Mouse (Mus musculus) urinary bladder, postnatal 36 days (tissue): ENCODE data around the gene Morf4l2.
"Not testable (repeated sequence)": the region's sequence is repeated elsewhere in the genome, so short reads cannot be mapped to it uniquely, and the experiment has no call there.

Experiments used
- DNase-seq, 2 experiments: peaks; one replicate each; pipeline ENCODE4 v3.0.0; 2022; ENCODE audit warnings: low spot score in 2 of 2, mixed read lengths in 1 of 2

The Morf4l2 gene

GRCm38 (mm10) chrX:136743459-136743858, at the start of gene Morf4l2:
Gene Morf4l2 (minus strand): TSS chrX:136743690.
- DNase-seq: no peak

DNA sequence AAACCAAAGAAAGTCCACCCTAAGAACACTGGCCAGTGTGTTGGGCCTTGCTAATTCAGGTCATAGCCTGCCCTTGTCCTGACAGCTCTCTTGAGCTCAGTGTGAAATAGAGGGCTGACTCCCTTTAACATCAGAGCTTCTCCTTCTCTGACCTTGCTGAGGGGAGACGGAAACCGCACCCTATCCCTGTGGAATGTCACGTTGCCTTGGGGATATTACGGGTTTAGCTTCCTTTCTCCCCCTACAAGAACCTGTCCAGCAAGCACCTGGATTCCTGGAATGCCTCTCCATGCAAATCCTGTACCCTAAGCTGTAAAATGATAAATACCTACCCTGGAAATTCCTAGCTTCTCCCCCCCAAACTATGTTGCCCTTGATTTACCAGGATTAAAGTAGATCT, 46.0 kb upstream of the Morf4l2 start:
- DNase-seq: no peak

GRCm38 (mm10) chrX:136780041-136780440, 36.6 kb upstream of the Morf4l2 start, which contains the start of gene Glra4:
Gene Glra4 (minus strand): TSS chrX:136780141.
- DNase-seq: no peak

GRCm38 (mm10) chrX:136779262-136779661, 35.8 kb upstream of the Morf4l2 start:
- DNase-seq: no peak

- no peak for DNase-seq
Measured at GRCm38 (mm10) chrX:136778046-136778445, 34.6 kb upstream of the Morf4l2 start.

DNA sequence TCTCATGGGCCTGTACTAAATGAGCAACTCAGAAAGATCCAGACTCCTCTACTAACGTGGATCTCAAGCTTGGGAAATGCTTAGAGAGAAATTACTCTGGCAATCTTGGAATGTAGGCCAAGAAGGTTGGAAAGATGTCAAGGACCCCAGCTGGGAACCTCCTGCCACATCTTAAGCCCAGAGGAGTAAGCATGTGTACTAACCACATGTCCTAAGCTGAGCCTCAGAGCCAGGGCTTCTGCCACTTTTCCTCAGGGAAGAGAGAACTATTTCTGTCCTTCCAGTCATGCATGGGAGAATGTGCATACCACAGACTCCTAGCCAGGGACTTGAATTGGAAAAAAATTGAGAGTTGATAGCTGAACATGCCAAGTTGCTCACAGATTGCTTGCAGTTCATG, 29.5 kb upstream of the Morf4l2 start:
- DNase-seq: no peak

DNA sequence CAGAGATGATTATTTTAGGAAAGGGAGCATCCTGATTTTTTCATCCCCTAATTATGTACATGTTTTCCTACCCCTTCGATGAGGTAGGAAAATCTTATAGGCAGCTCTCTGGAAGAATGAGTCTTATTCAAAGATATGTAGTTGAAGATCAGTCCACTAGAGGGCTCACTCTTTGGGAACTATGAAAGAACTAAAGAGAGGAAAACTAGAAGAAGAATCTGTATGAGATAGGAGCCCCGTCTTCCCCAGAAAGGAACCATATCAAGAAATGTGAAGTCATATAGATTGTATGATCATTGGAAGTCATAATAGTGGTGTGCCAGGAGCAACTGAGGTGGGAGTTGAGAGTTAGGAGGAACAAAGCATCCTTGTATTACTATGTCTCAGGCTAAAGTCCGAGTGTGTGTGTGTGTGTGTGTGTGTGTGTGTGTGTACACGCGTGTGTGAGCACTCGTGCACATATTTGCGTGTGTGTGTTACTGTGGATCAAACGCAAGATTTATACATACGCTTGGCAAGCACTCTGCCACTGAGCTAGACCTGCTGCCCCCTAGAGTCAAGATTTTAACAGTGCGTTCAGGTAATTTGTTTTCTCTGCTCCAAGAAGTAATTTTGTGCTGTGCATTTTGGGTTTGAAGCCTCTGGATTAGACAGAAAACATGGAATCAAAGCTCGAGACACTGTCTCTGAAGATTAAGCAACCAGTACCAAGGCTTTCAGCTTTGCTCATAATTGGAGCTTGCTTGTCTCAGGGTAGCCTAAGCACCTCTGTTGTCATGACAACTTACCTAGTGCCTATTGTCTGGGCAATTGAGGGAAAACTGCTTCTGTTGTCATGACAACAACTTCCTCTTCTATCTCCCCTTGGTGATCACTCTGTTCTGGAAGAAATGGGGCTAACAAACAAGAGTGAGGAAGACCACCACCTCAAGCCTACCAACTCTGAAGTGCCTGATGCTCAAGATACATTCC, 17.9 kb upstream of the Morf4l2 start:
- no peak for DNase-seq

DNA sequence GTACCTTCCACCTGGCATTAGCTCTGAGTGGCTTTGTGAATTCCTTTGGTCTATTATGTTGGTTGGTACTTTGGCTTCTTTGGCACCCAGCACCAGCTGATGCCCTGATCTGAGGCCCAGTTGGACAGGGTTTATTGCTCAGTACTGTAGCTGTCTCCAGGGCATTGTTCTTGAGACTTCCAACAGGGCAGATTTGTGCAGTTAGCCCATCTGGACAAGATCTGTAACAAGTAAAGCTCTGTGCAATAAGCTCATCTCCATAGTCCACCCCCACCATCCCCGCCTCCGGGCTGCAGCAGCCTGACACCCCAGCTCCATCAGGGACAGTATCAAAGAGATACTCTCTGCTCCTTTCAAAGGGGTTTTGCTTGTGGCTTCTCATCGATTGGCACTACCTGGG, 12.0 kb upstream of the Morf4l2 start:
- no peak for DNase-seq

DNA sequence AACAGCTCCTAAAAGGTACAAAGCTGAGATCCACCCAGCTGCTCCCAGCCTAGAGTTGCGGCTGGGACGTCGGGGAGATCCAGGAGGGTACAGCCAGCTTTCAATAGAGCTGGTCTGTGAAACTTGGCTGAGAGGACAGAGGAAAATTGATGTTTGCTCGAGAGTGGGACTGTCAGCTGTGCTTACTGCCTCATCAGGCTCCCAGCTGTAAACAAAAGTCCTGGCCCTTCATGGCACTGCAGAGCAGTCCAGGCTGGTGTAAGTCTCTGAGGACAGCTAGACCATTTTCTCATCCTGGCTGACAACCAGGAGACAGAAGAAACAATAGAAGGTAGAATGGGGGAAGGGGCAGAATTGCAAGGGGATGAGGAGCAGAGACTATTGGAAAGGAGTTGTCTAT, 5.8 kb upstream of the Morf4l2 start:
- DNase-seq: no peak

GRCm38 (mm10) chrX:136744663-136745062, 1.2 kb upstream of the Morf4l2 start:
- DNase-seq: no peak

DNA sequence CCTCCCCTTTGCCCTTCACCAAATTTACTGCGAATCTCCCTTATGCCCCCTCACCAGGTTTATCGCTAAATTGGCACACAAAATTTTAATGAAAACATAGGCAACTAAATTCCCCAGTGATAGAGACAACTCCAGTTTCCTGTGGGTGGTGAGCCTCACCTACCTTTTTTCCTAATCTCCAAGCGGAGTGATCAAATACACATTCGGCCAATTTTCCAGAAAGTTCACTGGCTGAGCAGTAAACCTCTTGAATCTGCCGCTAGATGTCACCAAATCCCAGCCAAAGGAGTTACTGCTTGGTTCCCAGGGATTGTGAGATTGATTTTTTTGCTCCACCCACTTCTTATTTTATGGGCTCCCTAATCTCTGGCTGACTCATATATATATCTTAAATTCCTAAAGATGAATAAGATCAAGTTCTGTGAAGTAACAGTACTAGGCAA, 808 bp downstream of the Morf4l2 start:
- DNase-seq: peak; percentile 19 to 53

DNA sequence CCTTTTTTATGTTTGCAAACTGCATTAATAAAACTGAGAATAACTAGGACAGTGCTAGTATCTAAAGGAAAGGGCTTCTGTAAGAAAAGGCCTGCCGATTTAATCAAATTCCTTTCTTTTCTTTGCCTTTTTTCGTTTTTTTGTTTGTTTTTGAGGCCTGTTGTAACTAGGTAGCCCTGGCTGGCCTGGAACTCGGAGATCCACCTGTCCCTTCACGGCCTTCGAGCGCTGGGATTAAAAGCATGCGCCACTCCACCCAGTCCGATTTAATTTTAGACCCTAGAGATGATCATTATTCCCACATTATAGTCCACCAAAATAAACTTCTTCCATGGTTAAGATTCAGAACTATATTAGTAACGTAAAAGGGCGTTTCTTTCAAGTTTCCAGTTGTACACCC, 1.2 kb downstream of the Morf4l2 start:
- DNase-seq: no peak

- peak; percentile 76 to 77 for DNase-seq
Measured at GRCm38 (mm10) chrX:136741651-136742201, 1.8 kb downstream of the Morf4l2 start.

DNA sequence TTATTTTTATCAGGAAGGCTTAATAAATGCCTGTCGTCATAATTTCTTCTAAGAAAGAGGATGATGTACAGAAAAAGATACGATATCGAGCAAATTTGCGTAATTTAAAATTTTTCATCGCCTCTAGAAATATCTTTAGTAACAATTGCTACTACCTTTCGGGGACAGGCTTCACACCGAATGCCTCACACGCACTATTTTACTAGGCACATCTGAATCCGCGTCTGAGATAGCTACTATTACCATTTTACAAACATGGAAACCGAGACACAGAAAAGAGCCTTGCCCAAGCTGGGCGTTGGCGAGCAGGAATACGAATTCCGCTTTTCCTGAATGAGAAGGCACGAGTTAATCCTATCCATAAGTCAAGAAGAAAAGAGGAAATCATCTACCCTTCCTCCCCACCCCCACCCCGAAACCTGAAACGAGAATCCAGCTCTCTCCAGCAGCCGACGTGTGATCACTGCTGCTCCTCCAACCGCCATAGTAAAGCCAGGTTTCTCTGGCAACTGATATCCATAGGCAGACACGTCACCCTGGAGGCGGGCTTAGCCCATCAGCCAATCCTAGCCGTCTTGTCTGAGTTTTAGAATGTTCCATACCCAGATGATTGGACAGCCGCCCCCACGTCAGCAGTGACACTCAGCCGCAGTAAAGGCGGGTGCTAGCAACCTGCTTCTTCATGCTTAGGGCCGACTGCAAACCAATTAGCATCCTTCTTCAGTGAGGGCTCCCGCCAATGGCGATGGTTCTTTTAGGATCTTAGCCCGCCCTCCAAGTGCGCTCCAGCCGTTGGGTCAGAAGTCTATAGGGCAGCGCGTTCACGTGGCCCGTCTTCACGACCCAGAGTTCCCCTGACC, 2.5 kb downstream of the Morf4l2 start:
- DNase-seq: peak in 1 of 2 experiments; percentile 91

- no peak for DNase-seq
Measured at GRCm38 (mm10) chrX:136740087-136740790, 3.3 kb downstream of the Morf4l2 start.

- no peak for DNase-seq
Measured at GRCm38 (mm10) chrX:136732016-136732415, 11.5 kb downstream of the Morf4l2 start.

GRCm38 (mm10) chrX:136714742-136715474, 28.6 kb downstream of the Morf4l2 start:
- not testable (repeated sequence) for DNase-seq

DNA sequence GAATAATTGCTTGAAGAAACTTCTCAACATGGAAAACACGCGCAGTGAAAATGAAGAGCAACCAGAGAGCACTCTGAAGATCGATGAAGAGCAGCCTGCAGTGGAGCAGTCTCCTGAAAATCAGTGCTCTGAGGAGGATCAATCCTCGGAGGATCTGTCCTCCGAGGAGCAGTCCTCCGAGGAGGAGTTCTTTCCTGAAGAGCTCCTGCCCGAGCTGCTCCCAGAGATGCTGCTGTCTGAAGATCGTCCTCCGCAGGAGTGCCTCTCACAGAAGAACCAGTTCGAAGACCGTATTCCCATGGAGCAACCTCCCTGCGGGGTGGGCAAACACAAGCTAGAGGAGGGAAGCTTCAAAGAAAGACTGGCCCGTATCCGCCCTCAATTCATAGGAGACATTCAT, 34.7 kb downstream of the Morf4l2 start:
- DNase-seq: no peak

DNA sequence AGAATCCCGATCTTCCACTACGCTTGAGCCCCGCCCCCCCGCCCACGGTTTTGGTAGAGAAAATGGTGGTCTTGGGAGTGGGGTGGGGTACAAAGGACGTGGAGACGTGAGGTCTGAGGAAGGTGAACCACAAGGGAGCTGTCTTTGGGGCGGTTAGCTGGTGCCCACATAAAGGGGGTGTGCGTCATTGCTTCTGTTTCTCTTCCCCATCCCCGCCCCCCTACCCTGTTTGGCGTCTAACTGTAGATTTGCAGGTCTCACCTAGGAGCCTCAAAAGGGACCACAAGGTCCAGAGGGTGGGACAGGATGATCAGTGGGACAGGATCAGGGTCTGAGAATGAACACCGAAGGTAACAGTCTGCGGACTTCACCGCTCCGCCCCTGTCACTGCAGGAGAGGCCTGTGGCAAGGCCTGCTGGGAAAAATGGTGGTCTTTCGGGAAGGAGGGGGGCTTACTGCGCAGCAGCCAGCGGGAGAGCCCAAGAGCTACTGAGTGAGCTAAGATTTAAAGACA, 35.3 kb downstream of the Morf4l2 start:
- peak; percentile 5 to 20 for DNase-seq

GRCm38 (mm10) chrX:136707446-136708167, 35.9 kb downstream of the Morf4l2 start, which contains the start of gene Tceal1:
Gene Tceal1 (plus strand): TSS chrX:136707982.
- DNase-seq: peak; percentile 14 to 59
